Mouse (Mus musculus) megakaryocyte, adult 5-6 weeks (primary cell): ENCODE measurements at regions not wholly inside any gene's neighbourhood (a gene's known extent, or its start where the extent isn't known, plus 50 kb on each side); places are given as distances from the start of the nearest gene placed in this dataset.
"Not testable (repeated sequence)": the region's sequence is repeated elsewhere in the genome, so short reads cannot be mapped to it uniquely, and the experiment has no call there.

ENCODE experiments used
- ATAC-seq: 2 replicates; pipeline ENCODE4 v1.8.0; 2016; ENCODE audit warnings: mild to moderate bottlenecking, inconsistent platforms; ENCODE audit not compliant: poor library complexity, severe bottlenecking

DNA sequence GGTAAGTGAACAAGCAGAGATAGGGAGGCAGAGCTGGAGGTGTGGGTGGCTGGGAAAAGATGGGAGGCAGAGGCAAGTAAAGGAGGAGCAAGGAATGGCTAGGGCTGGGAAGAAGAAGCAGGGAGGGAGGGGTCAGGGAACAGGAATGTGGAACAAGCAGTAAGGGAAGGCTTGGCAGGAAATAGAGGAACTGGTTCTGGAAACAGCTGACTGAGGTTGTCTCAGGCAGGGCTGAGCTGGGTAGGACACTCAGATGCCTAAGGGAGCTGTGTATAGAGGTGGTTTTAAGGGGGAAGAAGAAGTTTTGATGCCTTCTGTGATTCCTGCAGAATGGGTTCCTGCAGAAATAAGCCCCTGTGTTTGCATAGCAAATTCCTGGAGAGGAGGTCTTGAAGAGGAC lies 92.7 kb downstream of the Nucb2 start:
- ATAC-seq = peak; percentile 88

DNA sequence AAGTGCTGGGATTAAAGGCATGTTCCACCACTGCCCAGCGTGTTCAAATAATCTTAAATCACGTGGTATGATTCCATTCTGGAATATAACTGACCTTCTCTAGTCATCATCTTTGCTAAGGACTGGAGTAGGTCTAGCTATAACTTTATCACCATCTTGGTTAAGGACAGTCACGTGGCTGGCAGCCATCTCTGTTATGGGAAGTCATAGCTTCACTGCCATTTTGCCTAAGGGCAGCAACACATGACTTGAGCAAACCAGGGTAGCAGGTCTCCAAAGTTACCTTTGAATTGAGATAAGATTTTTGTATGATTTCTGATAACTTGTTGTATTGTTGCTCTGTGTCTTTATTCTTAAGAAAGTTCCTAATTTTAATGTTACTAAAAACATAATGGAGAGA lies 96.2 kb downstream of the Nucb2 start:
- ATAC-seq = no peak

DNA sequence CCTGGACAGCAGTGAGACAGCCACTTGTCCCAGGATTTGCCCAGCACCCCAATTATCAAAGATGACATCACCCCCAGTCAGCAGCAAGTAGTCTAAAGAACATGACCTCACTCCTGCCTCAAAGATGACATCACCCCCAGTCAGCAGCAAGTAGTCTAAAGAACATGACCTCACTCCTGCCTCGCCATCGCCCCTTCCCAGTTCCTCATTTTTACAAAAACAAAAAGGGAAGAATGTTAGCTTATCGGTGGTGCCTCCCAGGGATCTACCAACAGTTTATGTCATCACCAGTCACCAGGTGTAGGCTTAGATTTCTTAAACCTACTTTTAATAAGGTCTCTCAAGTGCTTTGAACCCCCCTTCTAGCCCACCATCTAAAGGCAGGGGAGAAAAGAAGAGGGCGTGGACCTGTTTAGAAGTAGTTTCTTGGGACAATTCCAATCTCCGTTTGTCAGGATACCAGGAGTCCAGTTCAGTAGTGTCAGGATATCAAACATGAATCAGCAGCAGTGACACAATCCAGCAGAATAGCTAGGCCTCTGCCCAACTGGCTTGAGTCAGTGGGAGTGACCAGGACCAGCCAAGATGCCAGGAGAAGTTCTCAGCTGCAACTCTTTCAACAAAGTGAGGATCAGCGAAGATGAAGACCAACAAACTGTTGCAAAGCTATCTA lies 99.1 kb downstream of the Nucb2 start:
- peak; percentile 87 for ATAC-seq

DNA sequence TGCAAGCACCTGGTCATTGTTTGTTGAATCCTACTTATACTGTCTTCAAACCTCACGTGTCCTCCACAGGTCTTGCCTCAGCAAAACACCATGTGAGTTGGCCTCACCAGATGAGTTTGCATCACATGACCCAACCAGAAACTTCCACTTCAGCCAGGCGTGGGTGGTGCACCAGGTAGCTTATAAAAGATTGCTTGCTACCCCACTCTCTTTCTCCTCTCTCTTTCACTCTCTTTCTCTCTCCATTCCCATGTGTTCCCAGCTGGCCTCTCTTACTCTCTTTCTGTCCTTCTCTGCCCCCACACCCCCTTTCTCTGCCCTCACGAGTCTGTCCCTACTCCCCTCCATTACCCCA lies 99.6 kb downstream of the Nucb2 start:
- ATAC-seq = no peak

DNA sequence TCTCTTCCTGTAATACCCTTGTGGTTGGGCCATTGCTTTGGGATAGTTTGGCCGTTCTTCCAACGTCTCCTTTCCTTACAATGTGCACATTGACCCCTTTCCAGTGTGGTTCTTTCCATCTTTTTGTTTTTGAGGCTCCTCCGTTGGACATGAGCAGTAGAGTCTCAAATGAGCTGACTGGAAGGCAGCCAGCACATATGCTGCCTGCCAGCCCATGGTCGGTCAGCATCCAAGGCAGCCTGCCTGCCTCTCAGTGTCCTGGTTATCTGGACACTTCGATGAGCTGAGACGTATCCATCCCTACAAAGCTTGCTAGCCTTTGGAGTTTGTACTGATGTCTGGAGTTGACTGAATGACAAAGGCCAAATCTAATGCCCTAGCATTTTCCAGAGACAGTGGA lies 102.1 kb downstream of the Nucb2 start:
- ATAC-seq = no peak

DNA sequence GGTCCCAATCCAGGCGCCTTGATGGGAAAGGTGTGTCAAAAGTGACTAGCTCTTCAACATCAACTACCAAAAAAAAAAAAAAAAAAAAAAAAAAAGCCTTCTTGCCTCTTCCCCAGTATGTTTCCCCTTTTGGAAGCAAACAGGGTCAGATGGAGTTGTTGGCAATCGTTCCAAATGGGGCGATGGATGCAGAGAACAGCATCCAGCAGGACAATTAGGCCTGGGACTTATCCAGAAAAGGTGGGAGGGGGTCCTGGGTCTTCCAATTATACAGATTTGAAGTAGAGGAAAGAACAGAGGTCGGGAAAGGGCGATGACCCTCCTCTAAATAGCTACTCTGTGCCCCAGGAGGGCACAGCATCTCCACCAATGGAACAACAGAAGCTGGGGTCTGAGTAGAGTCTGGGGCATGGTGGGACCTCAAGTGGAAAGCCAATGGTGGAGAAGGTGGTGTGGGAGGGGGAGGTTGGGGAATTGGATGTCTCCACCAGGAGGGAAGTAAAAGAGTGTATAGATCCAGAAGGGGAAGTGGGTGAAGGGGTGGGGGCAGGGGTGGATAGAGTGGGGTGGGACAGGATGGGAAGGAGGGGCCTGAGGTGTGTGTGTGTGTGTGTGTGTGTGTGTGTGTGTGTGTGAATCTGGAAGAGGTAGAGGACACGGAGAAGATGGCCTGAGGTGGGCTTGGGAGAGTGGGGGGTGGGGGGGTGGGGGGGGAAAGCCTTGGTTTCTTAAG lies 102.7 kb downstream of the Nucb2 start:
- ATAC-seq = peak; percentile 48

DNA sequence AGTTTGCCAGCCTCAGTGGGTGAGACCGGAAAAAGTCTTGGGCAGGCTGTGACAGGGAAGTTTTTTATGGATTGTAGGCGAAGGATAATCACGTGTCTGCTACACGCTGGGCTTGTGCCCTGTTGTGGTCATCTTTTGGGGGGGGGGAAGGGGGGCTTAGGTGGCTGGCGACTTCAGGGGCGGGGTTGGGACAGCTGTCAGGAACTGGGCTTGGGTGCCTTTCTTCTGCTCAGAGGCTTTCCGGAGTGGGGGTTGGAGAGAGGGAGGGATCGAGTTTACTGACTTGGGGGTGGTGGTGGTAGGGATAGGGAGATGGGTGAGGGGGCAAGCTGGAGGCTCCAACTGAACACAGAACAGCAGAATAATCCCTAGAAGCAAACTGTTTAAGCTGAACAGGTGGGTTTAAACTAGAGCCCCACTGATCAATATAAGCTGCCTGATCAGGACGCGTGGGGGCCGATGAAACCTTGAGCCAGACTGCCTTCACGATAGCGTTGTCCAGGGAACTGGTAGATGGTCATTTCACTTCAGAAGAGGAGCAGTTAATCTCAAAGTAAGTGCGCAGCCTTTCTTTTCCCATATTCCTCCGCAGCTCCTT lies 103.6 kb downstream of the Nucb2 start:
- no peak for ATAC-seq

DNA sequence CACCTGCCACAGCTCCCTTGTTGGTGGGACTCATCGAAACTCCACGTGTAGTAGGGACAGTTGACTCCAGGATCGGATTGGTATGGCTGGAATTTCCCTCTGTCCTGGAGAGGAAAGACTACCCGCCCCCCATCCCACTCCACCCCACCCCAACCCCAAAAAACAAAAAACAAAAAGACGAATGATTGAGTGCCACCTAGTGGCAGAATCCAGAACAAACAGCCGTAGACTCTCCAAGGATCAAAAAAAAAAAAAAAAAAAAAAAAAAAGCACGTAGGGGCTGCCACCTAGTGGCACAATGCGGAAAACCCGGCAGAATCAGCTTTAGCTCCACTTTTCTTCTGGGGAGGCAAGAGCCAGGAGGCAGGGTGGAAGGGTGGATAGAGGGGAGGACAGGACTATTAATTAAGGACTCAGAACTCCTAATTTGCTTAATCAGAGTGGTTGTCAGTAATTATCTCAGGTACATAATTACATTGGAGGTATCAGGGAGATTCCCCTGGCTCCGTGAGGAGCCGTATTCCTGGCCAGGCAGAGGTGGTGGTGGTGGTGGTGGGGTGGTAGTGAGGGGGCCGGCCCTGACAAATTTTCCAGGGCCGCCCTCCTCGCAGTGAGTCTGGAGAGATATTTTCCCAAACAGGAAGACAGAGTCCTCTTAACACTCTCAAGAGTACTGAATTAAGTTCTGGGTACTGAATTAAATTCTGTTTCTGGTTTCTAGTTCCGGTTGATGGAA lies 104.3 kb downstream of the Nucb2 start:
- ATAC-seq = peak; percentile 88

DNA sequence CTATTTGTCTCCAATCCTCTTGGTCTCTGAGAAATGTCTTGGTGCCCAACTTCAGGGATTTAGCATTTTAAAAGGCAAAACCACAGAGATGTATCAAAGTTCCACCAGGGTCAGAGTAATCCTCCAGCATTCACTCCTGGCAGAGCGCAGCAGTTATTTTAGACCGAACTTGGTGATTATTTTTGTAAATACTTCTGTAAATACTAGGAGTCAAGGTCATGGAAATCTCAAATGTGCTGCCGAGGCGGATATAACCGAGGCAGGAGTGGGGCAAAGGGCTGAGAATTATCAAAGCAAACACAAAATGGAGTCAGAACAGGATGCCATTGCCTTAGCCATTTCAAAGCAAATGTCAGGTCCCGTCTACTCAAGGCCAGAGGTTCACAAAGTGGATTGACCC lies 105.2 kb downstream of the Nucb2 start:
- no peak for ATAC-seq

DNA sequence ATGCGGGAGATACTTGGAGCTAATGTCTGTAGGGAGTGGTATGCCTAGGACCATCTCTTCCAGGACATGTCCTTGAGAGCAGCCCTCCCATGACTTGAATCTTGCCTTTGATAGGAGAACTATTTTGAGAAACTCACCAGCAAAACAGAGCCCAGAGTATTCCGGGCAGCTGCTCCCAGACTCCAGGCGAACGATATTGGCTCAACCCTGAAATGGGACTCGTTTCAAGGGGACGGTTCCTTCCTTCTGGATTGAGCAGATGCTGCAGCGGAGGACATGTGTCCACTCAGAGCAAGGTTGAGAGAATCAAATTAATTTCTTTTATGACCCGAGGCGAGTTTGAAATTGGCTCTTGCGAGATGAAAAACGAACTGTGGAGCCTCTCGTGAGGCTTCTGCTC lies 105.7 kb downstream of the Nucb2 start:
- no peak for ATAC-seq

DNA sequence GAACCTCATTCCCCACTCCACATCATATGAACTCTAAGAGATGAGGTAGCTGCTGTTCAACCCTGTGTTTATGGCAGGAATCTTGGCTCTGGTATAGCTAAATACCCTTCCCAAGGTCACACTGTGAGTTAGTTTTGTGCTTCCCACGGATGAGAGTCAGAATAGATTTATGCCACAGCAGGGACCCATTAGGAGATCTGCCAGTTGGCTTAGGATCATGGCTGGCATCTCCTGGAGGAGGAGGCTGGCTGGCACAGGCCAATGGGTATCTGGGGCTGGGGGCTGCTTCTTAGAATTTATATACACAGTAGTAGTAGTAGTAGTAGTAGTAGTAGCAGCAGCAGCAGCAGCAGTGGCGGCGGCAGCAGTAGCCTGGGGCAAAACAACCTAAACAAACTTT lies 111.8 kb downstream of the Nucb2 start:
- no peak for ATAC-seq

DNA sequence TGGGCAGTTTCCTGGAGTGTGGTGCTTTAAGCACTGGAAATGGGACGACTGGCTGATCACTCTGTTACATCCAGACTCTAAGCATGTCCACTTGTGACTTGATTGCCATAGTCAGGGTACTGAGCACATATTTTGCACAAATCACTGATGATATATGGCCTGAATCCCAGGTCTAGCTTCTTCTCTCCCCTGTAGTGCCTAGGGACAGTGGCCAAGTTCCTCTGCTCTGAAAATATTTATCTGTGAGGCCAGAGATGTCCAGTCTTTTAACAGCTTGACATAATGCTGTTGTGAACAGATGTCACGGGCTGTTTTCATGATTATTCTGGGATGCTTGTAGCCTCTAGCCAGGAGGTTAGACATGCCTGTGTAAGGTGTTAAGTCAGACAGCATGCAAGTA lies 115.5 kb downstream of the Nucb2 start:
- ATAC-seq = no peak

DNA sequence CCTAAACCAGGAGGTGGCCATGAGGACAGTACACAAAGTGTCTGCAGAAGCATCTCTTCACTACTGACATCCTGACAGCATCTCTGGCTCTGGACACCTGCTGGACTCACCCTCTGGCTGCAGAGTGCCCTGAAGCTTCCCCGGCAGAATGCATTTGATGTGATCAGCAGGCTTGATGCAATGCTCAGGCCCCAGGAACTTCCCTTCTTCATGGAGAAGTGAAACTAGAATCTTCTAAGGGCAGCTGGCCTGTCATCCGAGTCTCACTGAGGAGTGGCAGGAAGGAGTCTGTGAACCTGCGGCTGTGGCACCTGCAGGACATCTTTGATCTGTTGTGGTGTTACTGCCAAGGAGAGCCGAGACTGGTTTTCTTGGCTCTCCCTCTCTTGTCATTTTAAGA lies 116.2 kb downstream of the Nucb2 start:
- peak; percentile 100 for ATAC-seq

DNA sequence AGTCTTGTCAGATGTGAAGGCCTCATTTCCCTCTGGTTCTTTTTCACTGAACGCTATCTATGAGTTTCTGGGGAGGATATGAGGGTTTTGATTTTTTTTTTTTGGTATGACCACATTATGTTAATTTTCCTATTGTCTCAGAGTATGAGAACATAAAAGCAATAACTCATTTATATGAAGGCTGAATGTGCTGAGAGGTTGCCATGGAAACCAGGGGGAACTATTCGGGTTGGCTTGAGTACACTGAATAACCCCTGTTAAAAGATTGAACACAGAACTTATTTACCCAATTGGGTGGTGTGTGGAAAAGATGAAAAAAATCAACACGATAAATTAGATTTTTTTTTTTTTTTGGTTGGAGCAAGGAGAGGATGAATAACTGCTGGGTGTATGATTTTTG lies 129.0 kb downstream of the Nucb2 start:
- ATAC-seq = no peak

DNA sequence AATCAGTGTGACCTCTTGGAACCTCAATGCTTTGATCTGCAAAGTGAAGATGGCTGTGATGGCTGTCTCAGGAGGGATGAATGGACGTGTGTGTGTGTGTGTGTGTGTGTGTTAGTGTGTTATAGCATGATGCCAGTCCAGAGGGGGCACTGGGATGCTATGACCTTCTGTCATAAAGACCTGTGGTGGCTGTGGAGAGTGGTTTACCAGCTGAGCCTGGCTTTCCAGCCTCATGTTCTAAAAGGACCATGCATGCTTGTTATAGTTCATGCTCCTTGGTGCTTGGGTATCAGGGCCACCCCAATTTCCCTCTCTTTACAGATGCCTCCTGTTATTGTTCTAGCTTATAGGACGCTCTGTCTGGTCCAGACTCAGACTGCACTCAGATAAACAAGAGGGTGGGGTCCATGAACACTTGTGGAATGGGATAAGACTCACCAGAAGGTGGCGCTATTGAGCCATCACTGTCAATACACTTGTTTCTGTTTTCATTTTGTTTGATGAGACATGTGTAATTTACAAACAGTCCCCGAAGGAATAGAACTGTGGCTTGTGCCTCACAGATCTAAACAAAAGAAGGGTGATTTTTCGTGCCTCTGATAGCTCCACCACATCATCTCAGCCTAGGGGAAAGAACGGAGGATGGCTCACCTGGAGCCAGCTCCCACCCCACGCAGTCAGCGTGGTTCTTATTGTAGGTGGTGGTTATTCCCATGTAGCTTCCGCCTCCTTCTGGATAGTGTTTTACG lies 140.9 kb downstream of the Nucb2 start:
- peak; percentile 35; the same call in 1 of the 2 replicates for ATAC-seq

DNA sequence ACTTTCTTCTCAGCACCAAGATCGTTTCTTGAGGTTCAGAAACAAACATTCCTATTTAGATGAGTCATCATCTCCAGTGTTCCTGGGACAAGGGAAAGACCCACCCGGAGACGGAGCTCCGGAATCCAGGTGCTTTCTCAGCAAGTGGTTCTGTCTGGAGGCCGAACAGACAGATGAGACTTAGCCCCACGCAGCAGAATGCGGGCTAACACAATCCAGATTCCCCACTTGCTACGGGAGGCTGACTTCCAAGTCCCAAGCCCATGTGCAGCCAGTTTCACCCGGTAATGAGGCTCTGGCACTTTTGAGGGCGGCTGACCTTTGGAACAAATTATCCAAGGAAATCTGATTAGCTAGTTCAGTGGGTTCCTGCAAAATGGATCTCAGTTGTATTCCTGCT lies 150.3 kb downstream of the Nucb2 start:
- no peak for ATAC-seq

DNA sequence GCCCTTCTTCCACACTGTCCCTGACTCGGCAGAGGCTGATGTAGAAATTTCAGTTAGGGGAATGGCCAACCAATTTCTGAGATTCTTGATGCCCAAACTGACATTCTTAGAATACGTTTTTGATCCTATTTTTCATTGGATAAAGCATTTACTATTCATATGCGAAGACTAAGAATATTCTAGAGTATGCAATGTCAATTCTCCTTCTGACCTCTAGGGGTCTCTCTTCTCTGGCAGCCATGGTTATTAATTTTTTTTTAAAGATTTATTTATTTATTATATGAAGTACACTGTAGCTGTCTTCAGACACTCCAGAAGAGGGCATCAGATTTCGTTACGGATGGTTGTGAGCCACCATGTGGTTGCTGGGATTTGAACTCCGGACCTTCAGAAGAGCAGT lies 152.9 kb downstream of the Nucb2 start:
- ATAC-seq = not testable (repeated sequence)

DNA sequence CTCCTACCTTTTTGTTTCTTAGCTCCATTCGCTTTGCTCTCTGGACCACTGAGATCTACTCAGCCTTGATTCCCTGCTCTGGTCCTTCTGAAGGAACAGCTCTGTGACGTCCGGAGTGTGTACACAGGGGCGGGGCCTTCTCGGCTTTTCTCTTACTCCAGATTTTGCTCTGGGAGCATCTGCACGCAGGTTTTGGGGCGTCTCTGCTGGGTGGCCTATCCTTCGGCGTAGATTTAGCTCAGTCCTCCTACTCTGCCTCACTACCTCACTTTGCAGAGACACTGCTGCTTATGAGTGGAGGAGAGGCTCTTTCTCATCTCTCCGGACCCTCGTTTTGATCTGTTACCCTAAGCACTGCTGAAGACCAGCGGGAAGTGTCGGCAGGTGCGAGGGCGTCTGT lies 161.4 kb downstream of the Nucb2 start:
- no peak for ATAC-seq

DNA sequence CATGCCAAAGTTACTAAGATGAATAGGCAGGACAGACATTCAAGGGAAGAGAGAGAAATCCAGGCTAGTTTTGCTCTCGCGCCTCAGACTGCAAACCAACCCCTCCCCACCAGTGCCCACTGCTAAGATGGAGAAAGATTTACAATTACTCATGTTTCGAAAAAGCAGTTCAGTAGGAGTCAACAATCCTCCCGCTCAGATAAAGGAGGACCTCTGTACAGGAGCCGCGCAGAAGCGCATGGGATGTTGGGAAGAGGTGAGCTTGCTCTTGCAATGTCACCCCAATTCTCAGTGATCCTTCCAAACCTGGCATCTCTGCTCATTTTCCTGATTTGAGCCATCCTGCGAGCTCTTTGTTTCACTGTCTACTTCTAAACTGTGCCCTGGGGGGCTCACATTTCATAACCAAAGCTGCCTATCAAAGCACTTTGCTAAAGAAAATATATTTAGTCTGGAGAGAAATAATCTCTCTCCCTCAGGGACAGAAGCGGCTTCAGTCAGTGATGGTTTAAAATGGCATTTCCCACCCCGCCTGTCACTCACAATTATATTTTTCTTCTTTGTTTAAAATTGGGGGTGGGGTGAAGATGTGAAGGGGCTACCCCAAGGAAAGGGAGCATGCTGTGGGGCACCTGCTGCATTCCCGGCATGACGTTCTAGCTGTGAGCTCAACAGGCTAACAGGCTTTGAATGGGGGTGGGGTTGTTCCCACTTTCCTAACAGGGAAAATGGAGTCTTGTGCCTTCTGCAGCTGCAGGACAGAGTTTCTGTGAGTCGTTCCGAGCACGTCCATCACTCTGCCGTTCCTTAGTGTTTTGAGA lies 170.2 kb downstream of the Nucb2 start:
- ATAC-seq = no peak

DNA sequence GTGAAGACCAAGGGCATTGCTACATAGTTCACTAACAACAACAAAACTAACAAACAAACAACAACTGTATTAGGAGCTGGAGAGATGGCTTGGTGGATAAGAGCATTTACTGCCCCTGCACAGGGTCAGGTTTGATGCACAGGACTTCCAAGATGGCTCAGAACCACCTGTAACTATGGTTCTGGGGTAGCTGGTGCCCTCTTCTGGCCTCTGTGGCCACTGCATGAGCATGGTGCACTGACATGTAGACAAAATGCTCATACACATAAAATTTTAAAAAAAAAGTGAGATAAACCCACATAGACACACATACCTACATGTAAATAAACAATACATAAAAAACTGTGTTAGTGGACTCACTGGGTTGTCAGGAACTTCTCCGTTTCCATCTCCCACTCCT lies 172.5 kb downstream of the Nucb2 start:
- ATAC-seq = no peak
